ENCODE assay signal across 8 mouse cellular contexts in the genomic region with DNA sequence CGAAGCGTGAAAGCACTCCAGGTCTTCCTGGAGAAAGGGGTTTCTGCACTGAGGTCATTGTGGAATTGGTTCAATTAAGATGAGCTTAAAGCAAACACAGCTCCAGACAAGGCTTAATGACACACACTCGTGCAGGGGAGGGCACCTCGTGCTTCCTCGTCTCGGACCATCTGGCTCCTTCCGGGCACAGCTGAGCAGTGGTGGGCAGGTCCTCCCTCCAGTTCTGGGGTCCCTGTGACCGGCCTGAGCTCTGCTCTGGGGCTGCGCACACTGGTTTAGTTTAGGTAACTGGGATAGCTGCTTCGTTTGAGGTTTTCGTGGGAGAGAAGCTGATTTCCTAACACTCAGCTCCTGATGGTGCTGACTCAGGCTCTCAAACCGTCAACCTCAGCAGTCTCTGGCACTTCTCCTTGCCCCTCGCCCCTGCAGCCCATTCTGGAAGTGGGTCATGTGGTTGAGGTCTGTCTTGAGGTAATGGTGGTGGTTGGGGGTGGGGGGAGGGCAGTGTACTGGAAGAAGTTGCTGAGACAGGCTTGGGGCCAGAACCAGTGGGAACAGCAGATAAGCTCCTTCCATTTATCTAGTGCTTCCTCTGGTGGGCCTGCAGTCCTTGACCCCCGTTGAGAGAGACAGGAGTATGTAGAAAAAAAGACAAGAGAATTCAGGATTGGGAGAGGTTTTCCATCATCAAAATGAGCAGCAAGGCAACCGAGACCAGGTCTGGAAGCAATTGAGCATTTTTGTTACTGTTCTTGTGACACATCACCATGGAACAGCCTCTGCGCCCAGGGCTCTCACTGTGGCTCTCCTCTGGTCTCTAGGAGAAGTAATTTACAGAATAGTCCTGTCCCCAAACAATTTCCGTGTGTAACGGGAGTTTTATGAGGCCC. TPM values are rescaled to one million over a fixed set of nuclear protein-coding genes. Genes with fewer than 3 reads are reported as not detected.
DNase-seq lines count a peak whose midpoint lies in the region; ATAC-seq and TF ChIP-seq lines count a peak whose summit lies in the region.

No protein-coding gene starts in this region.

- peaks cover 4% of the 10 kb centered on the region for H3K4me1 ChIP-seq in midbrain, embryonic 13.5 days (replicated peaks)
- H3K4me1 ChIP-seq in midbrain, embryonic 15.5 days, result 0 out of 2 replicates have a peak, but pooled peaks cover 3% of the 10 kb centered on the region
- no peaks in the 10 kb centered on the region for H3K4me1 ChIP-seq in hindbrain, postnatal 0 days (ENCODE audit: insufficient read depth, low read length)
- peaks cover 47% of the 10 kb centered on the region for H3K4me1 ChIP-seq in liver, embryonic 12.5 days
- no peaks in the 10 kb centered on the region for H3K4me1 ChIP-seq in stomach, postnatal 0 days (replicated peaks; ENCODE audit: control insufficient read depth, insufficient read depth)

- no peaks in the 10 kb centered on the region for H3K27me3 ChIP-seq in midbrain, embryonic 13.5 days
- no peaks in the 10 kb centered on the region for H3K27me3 ChIP-seq in midbrain, embryonic 15.5 days (replicated peaks)
- H3K27me3 ChIP-seq in hindbrain, postnatal 0 days (ENCODE audit: insufficient read depth, low read length), result no peaks in the 10 kb centered on the region
- H3K27me3 ChIP-seq in liver, embryonic 12.5 days (replicated peaks), result peaks cover 12% of the 10 kb centered on the region
- H3K27me3 ChIP-seq in stomach, postnatal 0 days (ENCODE audit: control insufficient read depth, insufficient read depth, low read length), result no peaks in the 10 kb centered on the region

- no peak overlapping the region for H3K27ac ChIP-seq in midbrain, embryonic 13.5 days
- no peak overlapping the region for H3K27ac ChIP-seq in midbrain, embryonic 15.5 days
- peak overlapping the region; percentile 26; the same call in 1 of the 2 replicates for H3K27ac ChIP-seq in hindbrain, postnatal 0 days
- H3K27ac ChIP-seq in liver, embryonic 12.5 days, result peak overlapping the region; percentile 75
- peak overlapping the region; percentile 67 for H3K27ac ChIP-seq in stomach, postnatal 0 days (replicated peaks)

- peak; percentile 73; the same call in 1 of the 2 replicates for ATAC-seq in midbrain, embryonic 13.5 days
- no peak for ATAC-seq in midbrain, embryonic 15.5 days (replicated peaks)
- ATAC-seq in hindbrain, postnatal 0 days, result peak; percentile 86
- ATAC-seq in liver, embryonic 12.5 days, result peak; percentile 72
- ATAC-seq in stomach, postnatal 0 days (ENCODE audit: low FRiP score, low TSS enrichment), result peak; percentile 63; the same call in 1 of the 2 replicates

- H3K4me2 ChIP-seq in midbrain, embryonic 13.5 days (replicated peaks), result no peak overlapping the region
- H3K4me2 ChIP-seq in midbrain, embryonic 15.5 days, result no peak overlapping the region
- H3K4me2 ChIP-seq in hindbrain, postnatal 0 days (ENCODE audit: low read depth, low read length), result no peak overlapping the region
- H3K4me2 ChIP-seq in liver, embryonic 12.5 days, result peak overlapping the region; percentile 51
- no peak overlapping the region for H3K4me2 ChIP-seq in stomach, postnatal 0 days (replicated peaks; ENCODE audit: low read depth)

- no peaks in the 10 kb centered on the region for H3K9me3 ChIP-seq in midbrain, embryonic 13.5 days
- H3K9me3 ChIP-seq in midbrain, embryonic 15.5 days, result no peaks in the 10 kb centered on the region
- no peaks in the 10 kb centered on the region for H3K9me3 ChIP-seq in hindbrain, postnatal 0 days (ENCODE audit: low read length)
- H3K9me3 ChIP-seq in liver, embryonic 12.5 days (replicated peaks), result no peaks in the 10 kb centered on the region
- no peaks in the 10 kb centered on the region for H3K9me3 ChIP-seq in stomach, postnatal 0 days (ENCODE audit: control insufficient read depth, low read length)

- H3K4me3 ChIP-seq in midbrain, embryonic 13.5 days (replicated peaks), result no peak overlapping the region
- no peak overlapping the region for H3K4me3 ChIP-seq in midbrain, embryonic 15.5 days
- H3K4me3 ChIP-seq in hindbrain, postnatal 0 days (ENCODE audit: low read length), result no peak overlapping the region
- peak overlapping the region; percentile 13; the same call in 1 of the 2 replicates for H3K4me3 ChIP-seq in liver, embryonic 12.5 days
- no peak overlapping the region for H3K4me3 ChIP-seq in stomach, postnatal 0 days (ENCODE audit: low read depth, low read length)

- H3K36me3 ChIP-seq in midbrain, embryonic 13.5 days, result no peaks in the 10 kb centered on the region
- H3K36me3 ChIP-seq in midbrain, embryonic 15.5 days (replicated peaks), result no peaks in the 10 kb centered on the region
- H3K36me3 ChIP-seq in hindbrain, postnatal 0 days (ENCODE audit: insufficient read depth, low read length), result no peaks in the 10 kb centered on the region
- peaks cover 4% of the 10 kb centered on the region; the same call in 1 of the 2 replicates for H3K36me3 ChIP-seq in liver, embryonic 12.5 days
- H3K36me3 ChIP-seq in stomach, postnatal 0 days (ENCODE audit: control insufficient read depth, insufficient read depth, low read length), result 0 out of 2 replicates have a peak, but pooled peaks cover 9% of the 10 kb centered on the region

- TF ChIP-seq EP300 in stomach, postnatal 0 days (optimal IDR thresholded peaks at IDR 0.05), result no peak

- peak; percentile 39 for DNase-seq in cerebellum, adult 9-10 months
- DNase-seq in cerebellum, adult 8-10 months, result no peak
- DNase-seq in hindbrain, postnatal 0 days (ENCODE audit: low spot score), result peak; percentile 37
- DNase-seq in stomach, postnatal 0 days (ENCODE audit: low spot score), result no peak
- no peak for DNase-seq in urinary bladder, postnatal 36 days (ENCODE audit: low spot score in 2 of 2)

- 69% methylated on average over 18 of the region's 18 CpGs for WGBS in midbrain, embryonic 13.5 days
- 64% methylated on average over 18 of the region's 18 CpGs for WGBS in midbrain, embryonic 15.5 days
- 52% methylated on average over 18 of the region's 18 CpGs for WGBS in hindbrain, postnatal 0 days
- WGBS in liver, embryonic 12.5 days (ENCODE audit: insufficient replicate concordance), result 7% methylated on average over 18 of the region's 18 CpGs
- 45% methylated on average over 18 of the region's 18 CpGs for WGBS in stomach, postnatal 0 days

- TF ChIP-seq CTCF in hindbrain, postnatal 0 days (IDR thresholded peaks at IDR 0.05; ENCODE audit: low read depth), result no peak
- TF ChIP-seq CTCF in stomach, postnatal 0 days (IDR thresholded peaks at IDR 0.05; ENCODE audit: low read depth), result no peak

- no peak overlapping the region for H3K9ac ChIP-seq in midbrain, embryonic 13.5 days (replicated peaks)
- H3K9ac ChIP-seq in midbrain, embryonic 15.5 days, result no peak overlapping the region
- no peak overlapping the region for H3K9ac ChIP-seq in hindbrain, postnatal 0 days (replicated peaks; ENCODE audit: low read length)
- H3K9ac ChIP-seq in liver, embryonic 12.5 days, result no peak overlapping the region
- no peak overlapping the region for H3K9ac ChIP-seq in stomach, postnatal 0 days (ENCODE audit: low read length)

RNA-seq across cellular contexts. Expression of gene Umps, which starts 44.5 kb away (rescaled TPM):
- 28.5 and 29.3 TPM in 2 replicates for polyA plus RNA-seq in midbrain, embryonic 13.5 days (2015; fragmentation: Nextera tagmentation; extraction: Ambion mirVana)
- polyA plus RNA-seq in midbrain, embryonic 15.5 days (2015; fragmentation: Nextera tagmentation; extraction: Ambion mirVana), result 23.4 and 24.1 TPM in 2 replicates
- 16.7 and 23.6 TPM in 2 replicates for total RNA-seq in hindbrain, postnatal 0 days (2014; rRNA removed)
- 23.0 and 23.7 TPM in 2 replicates for polyA plus RNA-seq in hindbrain, postnatal 0 days (2015; fragmentation: Nextera tagmentation; extraction: Ambion mirVana)
- polyA plus RNA-seq in liver, embryonic 12.5 days (2016; fragmentation: Nextera tagmentation; extraction: Ambion mirVana), result 66.6 and 68.0 TPM in 2 replicates
- 24.0 and 26.4 TPM in 2 replicates for polyA plus RNA-seq in stomach, postnatal 0 days (2015; fragmentation: Nextera tagmentation; extraction: Ambion mirVana)

Comparison
In these comparisons a context has a peak if more than half of its experiments do, and no peak if none do; other contexts are left out.
1. DNase-seq: peak in cerebellum, adult 9-10 months (single experiment) and hindbrain, postnatal 0 days (single experiment); none in cerebellum, adult 8-10 months (single experiment), stomach, postnatal 0 days (single experiment) and urinary bladder, postnatal 36 days (0 of 2).
2. H3K27ac ChIP-seq: peak in hindbrain, postnatal 0 days (single experiment), liver, embryonic 12.5 days (single experiment) and stomach, postnatal 0 days (single experiment); none in midbrain, embryonic 13.5 days (single experiment) and midbrain, embryonic 15.5 days (single experiment).